Mouse (Mus musculus): ENCODE results near the gene 6330409D20Rik.

6330409D20Rik gene

GRCm38 (mm10) chr2:32722046-32722445 is 18.8 kb downstream of the 6330409D20Rik start:
- DNase-seq = no peak

DNA sequence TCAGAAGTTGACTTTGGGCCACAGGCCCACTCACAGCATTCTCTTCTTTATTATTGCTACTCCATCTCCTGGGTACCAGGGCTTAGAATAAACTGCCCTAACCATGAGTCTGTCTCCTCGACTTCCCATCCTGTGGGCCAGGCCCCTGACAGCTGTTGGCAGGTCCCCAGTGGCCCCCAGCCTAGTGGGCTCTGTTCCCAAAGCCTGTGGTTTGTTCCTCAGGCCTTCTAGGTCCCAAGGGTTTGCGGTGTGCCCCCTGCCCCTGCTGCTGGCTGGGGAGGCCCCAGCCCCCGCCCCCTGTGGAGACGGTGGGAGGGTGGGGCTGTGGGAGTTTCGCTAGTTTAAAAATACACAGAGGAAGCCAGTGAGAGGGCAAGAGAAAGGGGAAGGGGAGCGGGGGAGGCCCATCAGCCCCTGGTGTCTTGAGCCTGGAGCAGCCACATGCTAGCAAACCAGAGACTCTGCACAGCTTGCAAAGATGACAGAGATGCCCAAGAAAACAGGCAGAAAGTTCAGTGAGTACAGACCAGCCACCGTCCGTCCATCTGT is 20.1 kb downstream of the 6330409D20Rik start, which contains the start of gene Sh2d3c:
Gene Sh2d3c (plus strand): TSS at position 375 of the 549 bp plus-strand sequence.
- no peak for DNase-seq

- no peak for DNase-seq
These were observed 20.8 kb downstream of the 6330409D20Rik start for GRCm38 (mm10) chr2:32720053-32720452.

- no peak for DNase-seq
These were observed 22.1 kb downstream of the 6330409D20Rik start for GRCm38 (mm10) chr2:32718761-32719160.

- no peak for DNase-seq
These were observed 25.8 kb downstream of the 6330409D20Rik start for GRCm38 (mm10) chr2:32714987-32715425.

GRCm38 (mm10) chr2:32714117-32714986 is 26.5 kb downstream of the 6330409D20Rik start:
- DNase-seq = no peak

- peak; percentile 93 for DNase-seq
These were observed 27.6 kb downstream of the 6330409D20Rik start, which contains the start of gene Cdk9 for GRCm38 (mm10) chr2:32712934-32713817. Gene Cdk9, minus strand, starts transcription at chr2:32713076.

DNA sequence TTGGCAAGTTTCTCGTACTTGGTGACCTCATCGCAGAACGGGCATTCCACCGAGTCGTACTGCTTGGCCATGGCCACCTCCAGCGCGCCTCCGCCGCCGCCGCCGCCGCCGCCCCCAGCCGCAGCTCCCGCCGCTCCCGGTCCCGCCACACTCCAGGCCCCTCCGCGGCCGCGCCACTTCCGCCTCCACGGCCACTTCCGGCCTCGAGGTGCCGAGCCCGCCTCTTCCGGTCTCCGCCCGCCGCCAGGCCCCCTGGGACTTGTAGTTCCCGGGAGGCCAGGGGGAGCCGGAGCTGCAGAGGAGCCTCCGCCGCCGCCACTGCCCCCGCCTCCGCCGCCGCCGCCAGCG is 28.3 kb downstream of the 6330409D20Rik start:
- DNase-seq = peak; percentile 92

DNA sequence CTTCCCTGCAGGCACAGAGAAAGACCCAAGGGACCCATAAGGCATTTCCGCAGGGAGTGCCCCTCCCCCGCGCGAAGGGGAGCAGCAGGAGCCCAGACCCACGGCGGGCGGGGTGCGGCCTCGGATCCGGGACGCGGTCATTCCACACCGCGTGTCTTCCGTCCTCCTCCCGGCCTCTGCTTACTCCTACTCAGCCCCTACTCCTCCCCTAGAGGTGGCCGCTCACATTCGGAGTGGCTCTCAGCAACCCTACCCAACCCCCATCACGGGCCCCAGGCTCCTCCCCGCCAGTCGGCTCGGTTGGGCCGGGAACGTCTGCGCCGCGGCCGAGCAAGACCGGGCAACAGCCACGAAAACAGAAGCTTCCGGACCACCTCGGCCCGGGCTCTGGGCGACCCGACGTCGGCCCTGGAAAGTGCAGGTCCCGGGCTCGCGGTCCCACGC is 28.7 kb downstream of the 6330409D20Rik start:
- peak; percentile 82 for DNase-seq

GRCm38 (mm10) chr2:32711301-32712056 is 29.3 kb downstream of the 6330409D20Rik start:
- no peak for DNase-seq

DNA sequence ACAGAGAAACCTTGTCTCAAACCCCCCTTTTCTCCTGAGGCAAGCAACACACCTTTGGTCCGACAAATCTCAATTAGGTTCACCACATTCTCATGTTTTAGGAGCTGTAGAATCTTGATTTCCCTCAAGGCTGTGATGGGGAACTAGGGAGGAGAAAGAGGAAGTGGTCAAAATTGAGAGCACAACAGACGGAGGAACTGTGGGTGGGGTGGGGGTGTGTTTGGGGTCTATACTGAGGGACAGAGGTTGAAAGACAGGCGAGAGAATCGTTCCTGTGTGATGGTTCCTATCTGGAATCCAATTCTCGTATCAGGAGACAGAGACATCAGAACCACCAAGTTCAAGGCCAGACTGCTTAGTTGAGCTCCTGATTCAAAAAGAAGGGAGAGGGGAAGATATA is 30.4 kb downstream of the 6330409D20Rik start:
- DNase-seq = no peak

DNA sequence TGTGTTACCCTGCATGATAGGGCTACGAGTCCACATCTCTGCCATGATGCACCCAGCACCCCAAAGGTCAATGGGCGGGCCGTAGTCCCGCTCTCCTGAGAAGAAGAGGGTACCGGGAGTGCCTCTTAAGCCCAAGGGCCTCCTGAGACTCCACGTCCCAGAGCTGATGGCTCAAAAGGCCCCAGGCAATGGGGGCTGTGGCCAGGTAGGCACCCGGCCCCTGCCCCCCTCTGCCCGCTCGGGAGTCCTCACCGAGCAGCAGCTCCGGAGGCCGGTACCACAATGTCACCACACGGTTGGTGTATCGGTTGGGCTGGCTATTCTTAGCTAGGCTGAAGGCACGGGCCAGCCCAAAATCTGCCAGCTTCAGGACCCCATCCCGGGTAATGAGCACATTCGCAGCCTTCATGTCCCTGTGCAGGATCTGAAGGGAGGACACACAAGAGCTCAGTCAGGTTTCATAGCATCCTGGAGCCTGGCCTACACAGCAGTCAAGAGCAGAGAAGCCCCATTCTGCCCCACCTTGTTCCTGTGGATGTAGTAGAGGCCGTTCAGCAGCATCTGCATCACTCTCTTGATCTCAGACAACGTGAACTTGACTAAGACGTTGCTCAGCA is 31.2 kb downstream of the 6330409D20Rik start:
- no peak for DNase-seq

GRCm38 (mm10) chr2:32708643-32709042 is 32.2 kb downstream of the 6330409D20Rik start:
- DNase-seq = no peak

DNA sequence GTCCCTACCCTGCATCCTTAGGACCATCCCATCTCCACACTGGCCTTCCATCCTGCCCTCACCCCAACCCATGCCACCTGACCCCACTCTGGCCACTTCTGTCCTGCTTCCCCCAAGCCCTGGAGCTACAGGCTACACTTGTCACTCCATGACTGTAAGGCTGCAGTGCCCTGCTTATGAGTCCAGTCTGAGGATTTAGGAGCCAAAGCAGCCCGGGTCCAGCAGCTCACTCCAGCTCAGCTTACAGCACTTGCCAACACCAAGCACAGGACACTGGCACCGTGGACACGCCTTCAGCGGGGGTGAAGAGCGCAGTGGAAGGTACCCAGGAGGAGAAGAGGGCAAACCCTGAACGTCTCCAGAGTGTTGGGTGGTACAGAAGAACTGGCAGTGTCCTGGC is 33.8 kb downstream of the 6330409D20Rik start:
- DNase-seq = no peak

- DNase-seq = no peak
These were observed 35.8 kb downstream of the 6330409D20Rik start for GRCm38 (mm10) chr2:32705018-32705417.

- peak; percentile 92 for DNase-seq
These were observed 36.8 kb downstream of the 6330409D20Rik start, which contains the start of gene Fpgs for GRCm38 (mm10) chr2:32704021-32704421. Gene Fpgs, minus strand, starts transcription at chr2:32704145.

- DNase-seq = no peak
These were observed 37.8 kb downstream of the 6330409D20Rik start for GRCm38 (mm10) chr2:32703046-32703445.

- no peak for DNase-seq
These were observed 39.7 kb downstream of the 6330409D20Rik start for GRCm38 (mm10) chr2:32700966-32701743.

- no peak for DNase-seq
These were observed 41.1 kb downstream of the 6330409D20Rik start for GRCm38 (mm10) chr2:32699680-32700079.

DNA sequence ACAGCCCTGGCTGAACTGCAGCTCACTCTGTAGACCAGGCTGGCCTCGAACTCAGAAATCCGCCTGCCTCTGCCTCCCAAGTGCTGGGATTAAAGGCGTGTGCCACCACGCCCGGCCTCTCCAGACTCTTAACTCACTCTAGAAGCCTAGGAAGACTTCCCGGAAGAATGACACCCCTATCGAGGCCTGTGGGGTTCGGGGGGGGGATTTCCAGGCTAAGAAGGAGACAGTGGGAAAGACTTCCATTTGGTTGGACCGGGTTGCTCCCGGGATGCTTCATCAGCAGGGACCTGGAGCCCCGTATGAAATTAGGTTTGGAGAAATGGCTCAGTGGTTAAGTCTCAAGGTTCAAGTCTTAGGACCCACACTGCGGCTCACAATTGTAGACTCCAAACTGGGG is 46.1 kb downstream of the 6330409D20Rik start:
- DNase-seq = no peak

Data from kidney, adult 11 months (tissue).